Mouse (Mus musculus) testis, adult 2 months (tissue): ENCODE data around the gene Pamr1. TPM values are rescaled to one million over a fixed set of nuclear protein-coding genes. Genes with fewer than 3 reads are reported as not detected.

Experiments used
- H3K27ac ChIP-seq: fragments of 200-500 bp; 2 replicates; pipeline ENCODE4 v1.5.1; 2012; ENCODE audit warnings: low read depth, low read length; ENCODE audit not compliant: control insufficient read depth, insufficient read depth
- H3K27me3 ChIP-seq: fragments of 200-500 bp; 2 replicates; pipeline ENCODE4 v1.6.1; 2012; ENCODE audit warnings: mild to moderate bottlenecking, low read length, moderate library complexity; ENCODE audit not compliant: control insufficient read depth, insufficient read depth
- H3K36me3 ChIP-seq: fragments of 200-500 bp; 2 replicates; pipeline ENCODE4 v1.6.1; 2012; ENCODE audit warnings: mild to moderate bottlenecking, low read length; ENCODE audit not compliant: control insufficient read depth, insufficient read depth
- H3K4me1 ChIP-seq: fragments of 200-500 bp; 2 replicates; pipeline ENCODE4 v1.6.1; 2012; ENCODE audit warnings: low read length; ENCODE audit not compliant: control insufficient read depth, insufficient read depth
- H3K4me3 ChIP-seq: fragments of 200-500 bp; 2 replicates; pipeline ENCODE4 v1.5.1; 2012; ENCODE audit warnings: low read depth, mild to moderate bottlenecking, low read length, moderate library complexity, mixed read lengths; ENCODE audit not compliant: control insufficient read depth
- CTCF ChIP-seq: fragments of 200-500 bp; IDR thresholded peaks from 2 replicates; pipeline ENCODE4 v1.5.1; 2012; ENCODE audit warnings: low read depth, mild to moderate bottlenecking, inconsistent platforms, low read length, moderate library complexity; ENCODE audit not compliant: control insufficient read depth, insufficient read depth, insufficient replicate concordance
- POLR2A ChIP-seq: fragments of 200-500 bp; IDR thresholded peaks from 2 replicates; pipeline ENCODE4 v1.6.1; 2012; ENCODE audit warnings: low read depth, mild to moderate bottlenecking, inconsistent platforms, low read length, moderate library complexity; ENCODE audit not compliant: control insufficient read depth
- polyA plus RNA-seq: library from polyadenylated mRNA; depleted of rRNA; stranded (reverse); fragments of >200 nt; gene quantifications from 2 replicates; pipeline ENCODE4 v1.2.3, GENCODE M21; 2012

Gene Pamr1
- polyA plus RNA-seq, 1 experiment = 2.8 TPM

- Histone ChIP-seq H3K36me3 (no peaks in the 10 kb centered on the region), H3K27ac (no peak overlapping the region), H3K4me3 (no peak overlapping the region), H3K4me1 (no peaks in the 10 kb centered on the region), H3K27me3 (no peaks in the 10 kb centered on the region)
- TF ChIP-seq CTCF (no peak), POLR2A (no peak)
Measured at GRCm38 (mm10) chr2:102541404-102542125, 8.2 kb upstream of the Pamr1 start.

GRCm38 (mm10) chr2:102543961-102544719 is 5.7 kb upstream of the Pamr1 start:
- Histone ChIP-seq H3K4me3 (no peak overlapping the region), H3K27ac (no peak overlapping the region), H3K4me1 (no peaks in the 10 kb centered on the region), H3K36me3 (no peaks in the 10 kb centered on the region), H3K27me3 (no peaks in the 10 kb centered on the region)
- TF ChIP-seq POLR2A = no peak
- TF ChIP-seq CTCF = no peak

- no peaks in the 10 kb centered on the region for H3K36me3 ChIP-seq
- TF ChIP-seq CTCF (no peak), POLR2A (no peak)
- no peak overlapping the region for H3K27ac ChIP-seq
- H3K4me1 ChIP-seq = peaks cover 5% of the 10 kb centered on the region
- H3K27me3 ChIP-seq = 0 out of 2 replicates have a peak, but pooled peaks cover 3% of the 10 kb centered on the region
- H3K4me3 ChIP-seq = no peak overlapping the region
Measured at GRCm38 (mm10) chr2:102550910-102551582, 1.2 kb downstream of the Pamr1 start.

- TF ChIP-seq POLR2A (no peak), CTCF (no peak)
- H3K4me1 ChIP-seq = peaks cover 5% of the 10 kb centered on the region
- H3K4me3 ChIP-seq = no peak overlapping the region
- 0 out of 2 replicates have a peak, but pooled peaks cover 3% of the 10 kb centered on the region for H3K27me3 ChIP-seq
- H3K36me3 ChIP-seq = no peaks in the 10 kb centered on the region
- H3K27ac ChIP-seq = no peak overlapping the region
Measured at GRCm38 (mm10) chr2:102551594-102551993, 1.8 kb downstream of the Pamr1 start.

GRCm38 (mm10) chr2:102552095-102552537 is 2.3 kb downstream of the Pamr1 start:
- H3K27me3 ChIP-seq = 0 out of 2 replicates have a peak, but pooled peaks cover 3% of the 10 kb centered on the region
- TF ChIP-seq POLR2A (no peak), CTCF (no peak)
- no peak overlapping the region for H3K27ac ChIP-seq
- H3K36me3 ChIP-seq = no peaks in the 10 kb centered on the region
- peaks cover 5% of the 10 kb centered on the region for H3K4me1 ChIP-seq
- no peak overlapping the region for H3K4me3 ChIP-seq

- TF ChIP-seq CTCF (no peak), POLR2A (no peak)
- no peak overlapping the region for H3K27ac ChIP-seq
- no peaks in the 10 kb centered on the region for H3K27me3 ChIP-seq
- no peaks in the 10 kb centered on the region for H3K36me3 ChIP-seq
- no peak overlapping the region for H3K4me3 ChIP-seq
- H3K4me1 ChIP-seq = no peaks in the 10 kb centered on the region
Measured at GRCm38 (mm10) chr2:102557085-102557484, 7.3 kb downstream of the Pamr1 start.

- Histone ChIP-seq H3K36me3 (no peaks in the 10 kb centered on the region), H3K4me3 (no peak overlapping the region), H3K4me1 (no peaks in the 10 kb centered on the region), H3K27ac (no peak overlapping the region), H3K27me3 (no peaks in the 10 kb centered on the region)
- TF ChIP-seq POLR2A = no peak
- no peak for TF ChIP-seq CTCF
Measured at GRCm38 (mm10) chr2:102558965-102559364, 9.2 kb downstream of the Pamr1 start.
